Mouse (Mus musculus) hindlimb bud, embryonic 11.5 days (tissue): ENCODE measurements around the gene Glb1l.

ENCODE experiments used
- DNase-seq: peaks from one replicate; pipeline ENCODE4 v3.0.0-alpha.2; 2012; ENCODE audit warnings: low read depth, low spot score; ENCODE audit errors: extremely low spot score

The Glb1l gene

DNA sequence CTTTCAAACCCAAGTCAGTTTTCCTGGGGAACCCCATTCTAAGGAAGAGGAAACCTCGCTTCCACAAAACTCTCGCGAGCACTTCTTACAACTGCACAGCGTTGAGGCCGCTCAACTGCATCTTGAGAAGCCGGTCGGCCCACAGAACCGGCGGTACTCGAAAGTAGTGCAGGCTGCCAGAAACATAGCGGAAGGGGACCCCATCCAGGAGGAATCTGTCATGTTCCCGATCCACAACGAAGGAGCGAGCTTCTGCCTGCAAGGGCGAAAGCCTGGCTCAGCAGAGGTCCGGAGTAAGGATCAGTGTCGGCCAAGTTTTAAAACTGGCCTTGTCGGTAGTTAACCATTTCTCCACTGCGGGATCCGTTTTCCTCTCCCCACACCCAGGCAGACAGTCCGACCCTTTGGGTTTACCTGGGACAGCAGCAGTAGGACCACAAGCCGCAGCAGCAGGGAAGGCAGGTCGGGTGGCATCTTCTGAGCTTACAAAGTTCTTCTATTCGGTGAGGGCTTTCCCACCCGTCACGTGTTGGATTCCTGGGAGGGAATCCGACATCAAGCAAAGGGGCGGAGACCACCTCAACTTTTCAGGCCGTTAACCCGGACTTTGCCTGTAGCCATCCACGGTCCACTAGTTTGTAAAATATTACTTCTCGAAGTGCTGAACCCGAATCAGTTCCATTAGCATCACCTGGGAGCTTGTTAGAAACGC lies 1.5 kb downstream of the Glb1l start:
- no peak for DNase-seq

DNA sequence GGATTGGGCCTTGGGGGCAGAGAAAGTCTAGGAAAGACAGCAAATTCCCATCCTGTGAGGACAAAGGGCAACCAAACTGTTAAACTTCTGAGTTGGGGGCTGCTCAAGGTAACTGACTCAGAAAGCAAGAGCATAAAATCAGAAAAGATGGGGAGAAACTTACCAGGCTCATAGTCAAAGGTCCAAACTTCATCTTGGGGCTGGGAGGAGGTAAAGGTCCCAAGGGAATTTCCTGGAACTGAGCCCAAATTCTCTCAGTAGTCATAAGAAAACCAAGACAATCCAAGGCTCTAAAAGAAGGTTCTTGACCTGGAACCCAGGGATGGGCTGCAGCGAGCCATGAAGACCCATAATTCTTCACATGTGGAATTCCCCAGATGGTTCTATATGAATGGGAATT lies 9.4 kb downstream of the Glb1l start:
- no peak for DNase-seq

DNA sequence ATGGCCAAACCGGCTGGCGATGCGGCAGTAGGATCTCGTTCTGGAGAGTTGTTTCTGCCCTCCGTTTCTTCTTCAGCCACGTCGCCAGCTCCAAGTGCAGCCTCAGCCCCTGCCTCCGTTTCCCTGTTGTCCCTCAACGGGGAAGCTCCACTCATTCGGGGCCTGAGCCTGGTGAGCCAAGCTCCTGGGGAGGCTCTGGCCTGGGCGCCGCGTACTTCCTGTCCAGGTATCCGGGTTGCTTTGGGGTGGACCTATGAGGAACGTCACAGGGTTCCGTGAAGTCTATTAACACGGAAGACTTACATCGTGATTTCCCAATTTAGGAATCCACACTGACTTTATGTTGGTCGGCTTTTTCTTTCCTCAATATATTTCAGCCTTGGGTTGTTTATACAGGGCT lies 18.2 kb downstream of the Glb1l start:
- no peak for DNase-seq

GRCm38 (mm10) chr1:75191622-75192402 lies 18.8 kb downstream of the Glb1l start, which contains the start of the genes Ankzf1 and Atg9a:
TSS of gene Ankzf1 (plus strand) at chr1:75192151.
TSS of gene Atg9a (minus strand) at chr1:75192196.
- peak; percentile 86 for DNase-seq

- DNase-seq = no peak
Observed at GRCm38 (mm10) chr1:75191258-75191621, 19.4 kb downstream of the Glb1l start.

DNA sequence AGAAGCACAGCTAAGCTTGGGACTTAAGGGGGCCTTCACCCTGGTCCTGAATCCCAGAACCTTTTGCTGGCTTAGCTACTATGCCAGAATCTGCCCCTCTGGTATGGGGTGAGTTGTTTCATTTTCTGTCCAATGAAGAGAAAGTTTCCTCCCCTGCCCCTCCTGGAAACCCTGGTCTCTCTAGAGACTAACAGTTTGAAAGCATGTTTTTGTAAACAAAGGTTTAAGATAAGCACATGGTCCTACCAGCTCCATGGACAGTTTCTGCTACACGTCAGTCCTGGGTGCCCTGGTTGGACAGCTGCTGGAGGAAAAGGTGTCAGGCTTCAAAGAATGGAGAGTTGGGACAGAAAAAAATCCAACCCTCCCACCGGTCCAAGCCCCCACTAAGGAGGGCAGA lies 20.0 kb downstream of the Glb1l start:
- DNase-seq = no peak

- DNase-seq = no peak
Observed at GRCm38 (mm10) chr1:75187914-75188483, 22.6 kb downstream of the Glb1l start.

DNA sequence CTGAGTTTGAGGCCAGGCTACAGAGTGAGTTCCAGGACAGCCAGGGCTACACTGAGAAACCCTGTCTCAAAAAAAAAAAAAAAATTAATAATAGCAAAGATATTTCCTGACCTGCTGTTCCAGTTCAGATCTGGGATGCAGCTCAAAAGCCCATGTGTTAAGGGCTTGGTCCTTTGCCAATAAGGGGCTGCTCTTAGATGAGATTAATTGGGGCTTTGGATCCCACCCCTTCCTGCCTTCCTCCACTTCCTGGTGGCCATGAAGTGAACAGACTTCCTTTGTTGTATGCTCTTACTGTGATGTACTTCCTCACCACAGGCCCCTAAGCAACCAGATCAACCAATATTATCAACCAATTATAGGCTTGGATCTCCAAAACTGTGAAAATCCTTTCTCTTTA lies 23.5 kb downstream of the Glb1l start:
- no peak for DNase-seq

- DNase-seq = no peak
Observed at GRCm38 (mm10) chr1:75185495-75185894, 25.1 kb downstream of the Glb1l start.

DNA sequence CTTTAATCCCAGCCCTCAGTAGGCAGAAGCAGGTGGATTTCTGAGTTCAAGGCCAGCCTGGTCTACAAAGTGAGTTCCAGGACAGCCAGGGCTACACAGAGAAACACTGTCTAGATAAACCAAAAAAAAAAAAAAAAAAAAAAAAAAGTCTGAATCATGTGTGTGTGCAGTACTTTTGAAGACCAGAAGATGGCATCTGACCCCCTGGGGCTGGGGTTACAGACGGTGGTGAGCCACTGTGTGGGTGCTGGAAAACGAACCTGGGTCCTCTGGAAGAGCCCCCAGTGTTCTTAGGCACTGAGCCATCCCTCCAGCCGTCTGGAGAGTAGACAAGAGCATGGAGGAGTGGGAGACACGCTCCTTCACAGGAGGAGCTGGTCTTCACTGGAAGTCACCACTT lies 28.5 kb downstream of the Glb1l start:
- no peak for DNase-seq

GRCm38 (mm10) chr1:75181377-75181870 lies 29.2 kb downstream of the Glb1l start:
- no peak for DNase-seq

DNA sequence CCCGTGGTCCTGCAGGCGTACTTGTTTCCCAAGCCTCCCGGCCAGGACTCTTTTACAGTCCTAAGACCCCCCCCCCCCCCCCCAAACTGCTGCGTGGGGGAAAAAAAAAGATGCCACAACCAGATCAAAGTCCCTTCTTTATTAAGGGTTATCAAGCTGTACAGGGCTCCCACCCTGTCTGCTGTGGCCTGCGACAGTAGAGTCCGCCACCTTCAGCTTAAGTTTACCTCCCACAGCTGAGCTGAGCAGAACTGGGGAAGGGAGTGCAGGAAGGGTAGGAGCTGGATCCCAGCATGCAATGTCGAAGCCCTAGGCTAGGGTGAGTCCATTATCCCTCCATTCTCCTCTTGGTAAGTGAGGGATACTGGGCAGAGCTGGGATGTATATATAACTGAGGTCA lies 29.9 kb downstream of the Glb1l start:
- no peak for DNase-seq

GRCm38 (mm10) chr1:75180105-75180590 lies 30.5 kb downstream of the Glb1l start, which contains the start of gene Abcb6:
TSS of gene Abcb6 (minus strand) at chr1:75180392.
- DNase-seq = peak; percentile 67

DNA sequence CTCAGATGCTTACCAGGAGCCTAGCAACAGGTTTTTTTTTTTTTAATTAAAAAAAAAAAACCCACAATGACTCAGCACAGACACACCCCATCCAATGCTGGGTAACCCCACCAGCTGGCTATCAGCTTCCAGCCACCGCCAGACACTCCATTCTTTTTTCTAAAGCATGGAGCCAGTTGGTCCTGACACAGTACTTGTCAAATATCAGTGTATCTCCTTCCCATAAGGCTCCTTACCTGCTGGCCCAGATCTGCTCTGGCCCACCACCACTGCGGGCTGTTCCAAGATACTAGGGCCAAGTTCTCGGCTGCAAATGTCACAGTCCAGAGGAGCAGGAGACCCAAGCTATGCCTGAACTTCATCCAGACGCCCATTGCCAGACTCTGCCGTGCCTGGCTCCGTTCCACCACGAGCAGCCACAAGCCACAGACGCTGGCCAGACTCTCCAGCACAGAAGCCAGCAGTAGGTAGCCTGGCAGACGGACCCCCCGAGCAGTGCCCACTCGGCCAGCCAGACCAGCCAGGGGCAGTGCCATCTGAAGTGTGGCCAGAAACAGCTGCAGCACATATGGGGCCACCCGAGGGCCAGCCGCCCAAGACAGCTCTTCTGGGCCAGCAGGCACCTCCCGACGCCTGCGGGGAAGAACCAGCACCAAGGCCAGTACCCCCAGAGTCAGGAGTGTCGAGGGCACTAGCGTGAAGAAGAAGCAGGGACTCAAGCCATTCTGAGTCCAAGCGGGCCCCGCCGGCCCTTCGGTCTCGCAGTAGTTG lies 31.1 kb downstream of the Glb1l start:
- DNase-seq = no peak

DNA sequence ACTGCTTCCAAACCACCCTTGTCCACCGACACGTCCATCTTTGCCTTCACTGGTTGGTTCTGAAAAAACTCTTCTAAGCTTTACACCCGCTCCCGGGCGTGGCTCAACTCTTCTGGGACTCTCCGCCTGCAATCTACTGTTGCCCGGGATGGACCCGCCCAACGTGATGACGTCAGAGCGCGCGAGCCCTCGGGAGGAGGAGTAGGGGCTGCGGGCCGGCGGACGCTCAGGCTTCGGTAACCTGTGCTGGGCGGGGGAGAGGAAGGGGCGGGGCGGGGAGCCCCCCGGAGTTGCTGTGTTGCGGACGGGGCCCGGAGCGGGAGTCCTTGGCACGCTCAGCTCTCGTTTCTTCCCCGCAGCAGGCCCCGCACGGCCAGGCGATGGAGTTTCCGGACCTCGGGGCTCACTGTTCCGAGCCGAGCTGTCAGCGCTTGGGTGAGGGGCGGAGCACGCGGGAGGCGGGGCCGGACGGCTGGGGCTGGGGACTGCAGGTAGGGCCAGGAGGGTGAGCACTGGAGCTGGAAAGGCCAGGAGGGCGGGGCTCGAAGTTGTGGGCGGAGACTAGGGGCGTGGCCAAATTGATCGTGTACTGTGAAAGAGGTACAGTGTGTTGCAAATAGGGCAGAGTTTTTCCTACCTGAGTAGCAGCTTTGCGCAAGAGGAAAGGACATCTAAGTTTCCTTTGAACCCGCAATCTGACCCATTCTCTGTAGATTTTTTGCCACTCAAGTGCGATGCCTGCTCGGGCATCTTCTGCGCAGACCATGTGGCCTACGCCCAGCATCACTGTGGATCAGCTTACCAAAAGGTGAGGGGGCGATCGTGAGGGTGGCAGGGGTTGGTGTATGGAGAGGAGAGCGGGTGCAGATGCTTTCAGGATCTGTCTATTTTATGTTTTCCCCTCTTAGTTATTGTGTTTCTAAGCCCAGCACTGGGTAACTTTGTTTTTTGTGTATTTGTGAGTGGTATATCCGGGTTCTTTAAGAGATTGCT lies 41.8 kb downstream of the Glb1l start, which contains the start of gene Zfand2b:
TSS of gene Zfand2b (plus strand) at position 175 of the 993 bp plus-strand sequence.
- DNase-seq = peak; percentile 70

GRCm38 (mm10) chr1:75168093-75168471 lies 42.5 kb downstream of the Glb1l start:
- no peak for DNase-seq

GRCm38 (mm10) chr1:75160256-75160617 lies 50.4 kb downstream of the Glb1l start:
- no peak for DNase-seq

DNA sequence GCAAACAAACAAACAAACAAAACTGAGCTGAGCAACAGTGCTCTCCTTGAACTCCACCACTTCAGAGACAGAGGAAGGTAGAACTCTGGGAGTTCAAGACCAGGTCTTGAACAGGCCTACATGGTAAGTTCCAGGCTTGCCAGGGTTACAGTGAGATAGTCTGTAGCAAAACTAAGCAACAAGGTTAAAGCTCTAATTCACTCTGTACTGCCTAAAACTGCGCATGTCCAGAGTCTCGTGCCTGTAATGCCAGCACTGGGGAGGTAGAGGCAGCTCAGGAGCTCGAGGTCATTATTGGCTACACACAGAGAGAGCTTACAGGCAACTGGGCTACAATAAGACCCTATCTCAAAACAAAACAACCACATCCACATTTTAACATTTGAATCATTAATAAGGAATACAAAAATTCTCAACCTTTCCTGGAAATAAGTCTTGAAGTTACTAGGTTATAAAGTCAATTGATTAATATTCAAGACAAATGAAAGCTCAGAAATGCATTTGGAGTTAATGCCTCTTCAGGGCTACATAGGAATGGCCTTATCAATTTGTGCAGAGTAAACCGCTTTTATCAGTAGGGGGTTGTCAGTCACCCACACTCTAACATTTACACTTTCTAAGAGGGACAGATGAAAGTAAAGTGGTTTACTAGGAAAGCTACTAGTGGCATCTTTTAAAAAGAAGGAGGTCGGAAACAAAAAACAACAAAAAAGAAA lies 50.9 kb downstream of the Glb1l start:
- DNase-seq = no peak

DNA sequence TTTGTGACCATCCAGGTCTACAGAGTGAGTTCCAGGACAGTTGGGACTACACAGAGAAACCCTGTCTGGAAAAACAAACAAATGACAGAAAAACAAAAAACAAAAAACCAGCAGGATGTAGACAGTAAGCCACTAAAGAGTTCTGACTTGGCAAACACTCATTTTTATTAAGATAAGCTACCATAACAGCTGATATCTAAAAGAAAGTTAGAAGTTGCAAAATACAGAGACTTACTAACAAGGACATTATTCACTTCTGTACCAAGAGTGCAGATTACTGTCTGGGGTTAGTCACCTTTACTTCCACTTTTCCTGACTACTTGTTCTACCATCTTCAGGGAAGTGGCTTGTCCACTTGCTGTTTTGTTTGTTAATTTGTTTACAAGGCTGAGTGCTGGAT lies 51.6 kb downstream of the Glb1l start:
- no peak for DNase-seq
